Mouse (Mus musculus) hindbrain, embryonic 10.5 days (tissue): ENCODE data around the gene Il12rb1. TPM values are rescaled to one million over a fixed set of nuclear protein-coding genes. Genes with fewer than 3 reads are reported as not detected.

Experiments
- DNase-seq: peaks from one replicate; pipeline ENCODE4 v3.0.0-alpha.2; 2017; ENCODE audit warnings: low spot score
- H3K27ac ChIP-seq: fragments of 300-500 bp; sonication (generic); 2 replicates; pipeline ENCODE4 v1.5.1; 2016; ENCODE audit warnings: mild to moderate bottlenecking, moderate library complexity
- H3K27me3 ChIP-seq: fragments of 300-500 bp; sonication (generic); 2 replicates; pipeline ENCODE4 v1.6.1; 2016; ENCODE audit warnings: mild to moderate bottlenecking; ENCODE audit not compliant: poor library complexity, insufficient read depth, severe bottlenecking
- H3K36me3 ChIP-seq: fragments of 300-500 bp; sonication (generic); 2 replicates; pipeline ENCODE4 v1.6.1; 2016; ENCODE audit warnings: mild to moderate bottlenecking, moderate library complexity
- H3K4me1 ChIP-seq: fragments of 300-500 bp; sonication (generic); replicated peaks from 2 replicates; pipeline ENCODE4 v1.6.1; 2016; ENCODE audit warnings: mild to moderate bottlenecking
- H3K4me3 ChIP-seq: fragments of 300-500 bp; sonication (generic); 2 replicates; pipeline ENCODE4 v1.5.1; 2016; ENCODE audit warnings: mild to moderate bottlenecking, moderate library complexity
- H3K9me3 ChIP-seq: fragments of 300-500 bp; sonication (generic); 2 replicates; pipeline ENCODE4 v1.6.1; 2016; ENCODE audit warnings: mild to moderate bottlenecking, moderate library complexity
- WGBS: fragments of 180-500 bp; shearing (Covaris S2); methylation state at CpG from one replicate; pipeline ENCODE4 v1.1.7; 2016; 5-methylcytosine and 5-hydroxymethylcytosine counted together
- polyA plus RNA-seq: library from polyadenylated mRNA; unstranded; fragments of >200 nt; fragmentation: Nextera tagmentation; extraction: Ambion mirVana; gene quantifications from 2 replicates; pipeline ENCODE4 v1.2.1, GENCODE M21; 2016

Gene Il12rb1
- polyA plus RNA-seq = 0.05 TPM in 1 of 2 replicates, not detected in the other

- WGBS = 68% methylated on average over 5 of the region's 5 CpGs
- Histone ChIP-seq H3K4me3 (no peak within 1 kb of the TSS), H3K27me3 (peaks cover 76% of the 10 kb centered on the region), H3K4me1 (peaks cover 31% of the 10 kb centered on the region), H3K9me3 (no peaks in the 10 kb centered on the region), H3K36me3 (no peaks in the 10 kb centered on the region), H3K27ac (no peak within 1 kb of the TSS)
- DNase-seq = no peak
Observed at GRCm38 (mm10) chr8:70808239-70808638, at the start of gene Il12rb1. TSS of gene Il12rb1 (plus strand) at chr8:70808449.

GRCm38 (mm10) chr8:70758616-70759561 lies 49.4 kb upstream of the Il12rb1 start:
- H3K4me3 ChIP-seq = peak overlapping the region; percentile 81; the same call in 1 of the 2 replicates
- peaks cover 18% of the 10 kb centered on the region for H3K27me3 ChIP-seq
- 73% methylated on average over 19 of the region's 19 CpGs for WGBS
- H3K4me1 ChIP-seq = peaks cover 58% of the 10 kb centered on the region
- H3K9me3 ChIP-seq = no peaks in the 10 kb centered on the region
- H3K27ac ChIP-seq = 0 out of 2 replicates have a peak overlapping the region, but pooled peaks have one; percentile 16
- peaks cover 31% of the 10 kb centered on the region for H3K36me3 ChIP-seq
- no peak for DNase-seq

- Histone ChIP-seq H3K4me3 (peak overlapping the region; percentile 81), H3K9me3 (no peaks in the 10 kb centered on the region), H3K36me3 (peaks cover 36% of the 10 kb centered on the region), H3K4me1 (peaks cover 56% of the 10 kb centered on the region), H3K27ac (peak overlapping the region; percentile 86), H3K27me3 (peaks cover 14% of the 10 kb centered on the region)
- no peak for DNase-seq
- WGBS = 2% methylated on average over 22 of the region's 22 CpGs
Observed at GRCm38 (mm10) chr8:70760350-70760749, 47.9 kb upstream of the Il12rb1 start.

- H3K9me3 ChIP-seq = no peaks in the 10 kb centered on the region
- peaks cover 12% of the 10 kb centered on the region for H3K27me3 ChIP-seq
- DNase-seq = peak; percentile 98
- WGBS = under 1% methylated on average over 55 of the region's 55 CpGs
- peaks cover 36% of the 10 kb centered on the region for H3K36me3 ChIP-seq
- H3K4me1 ChIP-seq = peaks cover 56% of the 10 kb centered on the region
- H3K4me3 ChIP-seq = peak within 1 kb of the TSS; percentile 81
- peak within 1 kb of the TSS; percentile 86 for H3K27ac ChIP-seq
Observed at GRCm38 (mm10) chr8:70760775-70761406, 47.4 kb upstream of the Il12rb1 start, which contains the start of gene Mpv17l2. TSS of gene Mpv17l2 (minus strand) at chr8:70760946.

- WGBS = 91% methylated on average over 1 of the region's 1 CpGs
- peaks cover 67% of the 10 kb centered on the region for H3K4me1 ChIP-seq
Observed at GRCm38 (mm10) chr8:70762118-70762517, 46.1 kb upstream of the Il12rb1 start.

GRCm38 (mm10) chr8:70763354-70763753 lies 44.9 kb upstream of the Il12rb1 start:
- peaks cover 27% of the 10 kb centered on the region for H3K27me3 ChIP-seq
- WGBS = 6% methylated on average over 3 of the region's 3 CpGs
- DNase-seq = peak; percentile 69
- peaks cover 66% of the 10 kb centered on the region for H3K4me1 ChIP-seq
- no peak overlapping the region; the same call in 1 of the 2 replicates for H3K27ac ChIP-seq
- H3K4me3 ChIP-seq = no peak overlapping the region
- peaks cover 23% of the 10 kb centered on the region for H3K36me3 ChIP-seq
- H3K9me3 ChIP-seq = no peaks in the 10 kb centered on the region

More at GRCm38 (mm10) chr8:70762118-70762517, 46.1 kb upstream of the Il12rb1 start:
- no peaks in the 10 kb centered on the region for H3K9me3 ChIP-seq
- H3K36me3 ChIP-seq = peaks cover 25% of the 10 kb centered on the region
- no peak for DNase-seq
- H3K27me3 ChIP-seq = peaks cover 15% of the 10 kb centered on the region
- no peak overlapping the region for H3K4me3 ChIP-seq
- no peak overlapping the region for H3K27ac ChIP-seq

GRCm38 (mm10) chr8:70764026-70764425 lies 44.2 kb upstream of the Il12rb1 start:
- H3K4me3 ChIP-seq = no peak overlapping the region
- 86% methylated on average over 8 of the region's 8 CpGs for WGBS
- H3K4me1 ChIP-seq = peaks cover 65% of the 10 kb centered on the region
- H3K9me3 ChIP-seq = no peaks in the 10 kb centered on the region
- peaks cover 25% of the 10 kb centered on the region for H3K36me3 ChIP-seq
- no peak overlapping the region; the same call in 1 of the 2 replicates for H3K27ac ChIP-seq
- no peak for DNase-seq
- H3K27me3 ChIP-seq = peaks cover 31% of the 10 kb centered on the region

- Histone ChIP-seq H3K4me1 (peaks cover 65% of the 10 kb centered on the region), H3K36me3 (peaks cover 32% of the 10 kb centered on the region), H3K4me3 (no peak overlapping the region), H3K27ac (no peak overlapping the region), H3K27me3 (peaks cover 31% of the 10 kb centered on the region), H3K9me3 (no peaks in the 10 kb centered on the region)
- WGBS = 94% methylated on average over 13 of the region's 13 CpGs
- no peak for DNase-seq
Observed at GRCm38 (mm10) chr8:70764676-70765075, 43.6 kb upstream of the Il12rb1 start.

GRCm38 (mm10) chr8:70765329-70765728 lies 42.9 kb upstream of the Il12rb1 start:
- H3K4me1 ChIP-seq = peaks cover 61% of the 10 kb centered on the region
- peak overlapping the region; percentile 50 for H3K4me3 ChIP-seq
- WGBS = 81% methylated on average over 9 of the region's 9 CpGs

GRCm38 (mm10) chr8:70765838-70766570 lies 42.2 kb upstream of the Il12rb1 start:
- peak overlapping the region; percentile 50 for H3K4me3 ChIP-seq
- H3K27me3 ChIP-seq = peaks cover 34% of the 10 kb centered on the region
- H3K27ac ChIP-seq = peak overlapping the region; percentile 77
- peaks cover 57% of the 10 kb centered on the region for H3K4me1 ChIP-seq
- WGBS = 2% methylated on average over 34 of the region's 34 CpGs
- H3K36me3 ChIP-seq = peaks cover 45% of the 10 kb centered on the region
- H3K9me3 ChIP-seq = no peaks in the 10 kb centered on the region
- peak; percentile 56 for DNase-seq

More at GRCm38 (mm10) chr8:70765329-70765728, 42.9 kb upstream of the Il12rb1 start:
- Histone ChIP-seq H3K27ac (no peak overlapping the region), H3K36me3 (peaks cover 38% of the 10 kb centered on the region), H3K9me3 (no peaks in the 10 kb centered on the region), H3K27me3 (peaks cover 31% of the 10 kb centered on the region)
- DNase-seq = no peak

- Histone ChIP-seq H3K9me3 (no peaks in the 10 kb centered on the region), H3K4me1 (peaks cover 50% of the 10 kb centered on the region), H3K4me3 (peak overlapping the region; percentile 50), H3K36me3 (peaks cover 53% of the 10 kb centered on the region), H3K27me3 (peaks cover 34% of the 10 kb centered on the region), H3K27ac (peak overlapping the region; percentile 77)
- peak; percentile 66 for DNase-seq
- WGBS = 8% methylated on average over 21 of the region's 21 CpGs
Observed at GRCm38 (mm10) chr8:70766571-70767440, 41.4 kb upstream of the Il12rb1 start.
